Mouse (Mus musculus) thymus, adult 2 months (tissue): ENCODE measurements at regions not wholly inside any gene's neighbourhood (a gene's known extent, or its start where the extent isn't known, plus 50 kb on each side); places are given as distances from the start of the nearest gene placed in this dataset.

Experiments used
- DNase-seq: peaks from one replicate; pipeline ENCODE4 v3.0.0; 2021
- H3K27ac ChIP-seq: fragments of 200-500 bp; 2 replicates; pipeline ENCODE4 v1.5.1; 2012; ENCODE audit warnings: low read length, control low read depth; ENCODE audit not compliant: control insufficient read depth, insufficient read depth
- H3K27me3 ChIP-seq: fragments of 200-500 bp; 2 replicates; pipeline ENCODE4 v1.6.1; 2012; ENCODE audit warnings: mild to moderate bottlenecking, low read length, moderate library complexity, mixed read lengths; ENCODE audit not compliant: control insufficient read depth, insufficient read depth
- H3K36me3 ChIP-seq: fragments of 200-500 bp; 2 replicates; pipeline ENCODE4 v1.6.1; 2012; ENCODE audit warnings: mild to moderate bottlenecking, low read length, moderate library complexity; ENCODE audit not compliant: control insufficient read depth, insufficient read depth
- H3K4me1 ChIP-seq: fragments of 200-500 bp; replicated peaks from 2 replicates; pipeline ENCODE4 v1.6.1; 2012; ENCODE audit warnings: low read length; ENCODE audit not compliant: control insufficient read depth, insufficient read depth
- H3K4me3 ChIP-seq: fragments of 200-500 bp; 2 replicates; pipeline ENCODE4 v1.5.1; 2012; ENCODE audit warnings: mild to moderate bottlenecking, low read length, control low read depth, moderate library complexity; ENCODE audit not compliant: control insufficient read depth, insufficient read depth
- CTCF ChIP-seq: fragments of 200-500 bp; IDR thresholded peaks from 2 replicates; pipeline ENCODE4 v1.5.1; 2012; ENCODE audit warnings: mild to moderate bottlenecking, control low read depth, low read length, moderate library complexity, borderline replicate concordance; ENCODE audit not compliant: control insufficient read depth, poor library complexity, insufficient read depth; ENCODE audit errors: extremely low read depth
- POLR2A ChIP-seq: fragments of 200-500 bp; IDR thresholded peaks from 2 replicates; pipeline ENCODE4 v1.6.1; 2012; ENCODE audit warnings: mild to moderate bottlenecking, low read length, control low read depth, moderate library complexity; ENCODE audit not compliant: control insufficient read depth, poor library complexity, insufficient read depth; ENCODE audit errors: extremely low read depth
- WGBS: fragments of 180-500 bp; shearing (Covaris S2); methylation state at CpG from one replicate; pipeline ENCODE4 v1.1.7; 2018; 5-methylcytosine and 5-hydroxymethylcytosine counted together

GRCm38 (mm10) chr13:10454667-10455066, 94.0 kb upstream of the Chrm3 start:
- H3K27ac ChIP-seq: no peak overlapping the region
- H3K27me3 ChIP-seq: no peaks in the 10 kb centered on the region
- H3K4me3 ChIP-seq: no peak overlapping the region
- TF ChIP-seq CTCF: no peak
- no peak for TF ChIP-seq POLR2A
- H3K4me1 ChIP-seq: no peaks in the 10 kb centered on the region
- no peaks in the 10 kb centered on the region for H3K36me3 ChIP-seq
- no peak for DNase-seq
- WGBS: 98% methylated on average over 4 of the region's 4 CpGs

GRCm38 (mm10) chr13:10451057-10451456, 90.4 kb upstream of the Chrm3 start:
- no peak for TF ChIP-seq CTCF
- no peak for TF ChIP-seq POLR2A
- Histone ChIP-seq H3K4me1 (no peaks in the 10 kb centered on the region), H3K27ac (no peak overlapping the region), H3K4me3 (no peak overlapping the region), H3K27me3 (no peaks in the 10 kb centered on the region), H3K36me3 (no peaks in the 10 kb centered on the region)
- no peak for DNase-seq
- 8% methylated on average over 3 of the region's 3 CpGs for WGBS

- Histone ChIP-seq H3K4me3 (no peak overlapping the region), H3K27me3 (no peaks in the 10 kb centered on the region), H3K27ac (no peak overlapping the region), H3K4me1 (no peaks in the 10 kb centered on the region), H3K36me3 (no peaks in the 10 kb centered on the region)
- TF ChIP-seq CTCF (no peak), POLR2A (no peak)
- 87% methylated on average over 6 of the region's 6 CpGs for WGBS
- DNase-seq: no peak
These were observed 88.9 kb upstream of the Chrm3 start for GRCm38 (mm10) chr13:10449502-10449901.

GRCm38 (mm10) chr13:10447806-10448205, 87.2 kb upstream of the Chrm3 start:
- no peak for DNase-seq

GRCm38 (mm10) chr13:10445679-10446078, 85.0 kb upstream of the Chrm3 start:
- 81% methylated on average over 3 of the region's 3 CpGs for WGBS
- TF ChIP-seq POLR2A (no peak), CTCF (no peak)
- Histone ChIP-seq H3K36me3 (no peaks in the 10 kb centered on the region), H3K27me3 (no peaks in the 10 kb centered on the region), H3K4me1 (no peaks in the 10 kb centered on the region), H3K27ac (no peak overlapping the region), H3K4me3 (no peak overlapping the region)
- no peak for DNase-seq

More at GRCm38 (mm10) chr13:10447806-10448205, 87.2 kb upstream of the Chrm3 start:
- Histone ChIP-seq H3K27ac (no peak overlapping the region), H3K4me3 (no peak overlapping the region), H3K27me3 (no peaks in the 10 kb centered on the region), H3K4me1 (no peaks in the 10 kb centered on the region), H3K36me3 (no peaks in the 10 kb centered on the region)
- WGBS: 90% methylated on average over 1 of the region's 1 CpGs
- TF ChIP-seq CTCF: no peak
- no peak for TF ChIP-seq POLR2A
